Mouse (Mus musculus) gastrocnemius, postnatal 4 days (tissue): ENCODE measurements around the gene Phlpp1. TPM values are rescaled to one million over a fixed set of nuclear protein-coding genes. Genes with fewer than 3 reads are reported as not detected.

ENCODE experiments used
- DNase-seq, 2 experiments: peaks; one replicate each; pipeline ENCODE4 v3.0.0; 2021 to 2022; ENCODE audit warnings: low spot score in 2 of 2, mixed read lengths in 2 of 2
- long read RNA-seq, 2 experiments: library from polyadenylated mRNA; stranded (forward); transcript quantifications; one replicate each; pipeline ENCODE4 v2.0.0; 2021
- total RNA-seq, 2 experiments: library from RNA; stranded (reverse); gene quantifications; 2 replicates each; pipeline ENCODE4 v1.2.3; 2021

The Phlpp1 gene
- total RNA-seq, result 10 to 100 TPM; 12.7 to 14.3 TPM
- long read RNA-seq, experiment 1, full-length matches to known transcripts, result 1 of 5 reads
- long read RNA-seq, experiment 1, partial matches to known transcripts, result 2 of 5 reads
- long read RNA-seq, experiment 1, other reads (novel, unspliced or antisense), result 2 of 5 reads
- long read RNA-seq, experiment 2, full-length matches to known transcripts, result 4 of 7 reads
- long read RNA-seq, experiment 2, partial matches to known transcripts, result 1 of 7 reads
- long read RNA-seq, experiment 2, other reads (novel, unspliced or antisense), result 2 of 7 reads

DNA sequence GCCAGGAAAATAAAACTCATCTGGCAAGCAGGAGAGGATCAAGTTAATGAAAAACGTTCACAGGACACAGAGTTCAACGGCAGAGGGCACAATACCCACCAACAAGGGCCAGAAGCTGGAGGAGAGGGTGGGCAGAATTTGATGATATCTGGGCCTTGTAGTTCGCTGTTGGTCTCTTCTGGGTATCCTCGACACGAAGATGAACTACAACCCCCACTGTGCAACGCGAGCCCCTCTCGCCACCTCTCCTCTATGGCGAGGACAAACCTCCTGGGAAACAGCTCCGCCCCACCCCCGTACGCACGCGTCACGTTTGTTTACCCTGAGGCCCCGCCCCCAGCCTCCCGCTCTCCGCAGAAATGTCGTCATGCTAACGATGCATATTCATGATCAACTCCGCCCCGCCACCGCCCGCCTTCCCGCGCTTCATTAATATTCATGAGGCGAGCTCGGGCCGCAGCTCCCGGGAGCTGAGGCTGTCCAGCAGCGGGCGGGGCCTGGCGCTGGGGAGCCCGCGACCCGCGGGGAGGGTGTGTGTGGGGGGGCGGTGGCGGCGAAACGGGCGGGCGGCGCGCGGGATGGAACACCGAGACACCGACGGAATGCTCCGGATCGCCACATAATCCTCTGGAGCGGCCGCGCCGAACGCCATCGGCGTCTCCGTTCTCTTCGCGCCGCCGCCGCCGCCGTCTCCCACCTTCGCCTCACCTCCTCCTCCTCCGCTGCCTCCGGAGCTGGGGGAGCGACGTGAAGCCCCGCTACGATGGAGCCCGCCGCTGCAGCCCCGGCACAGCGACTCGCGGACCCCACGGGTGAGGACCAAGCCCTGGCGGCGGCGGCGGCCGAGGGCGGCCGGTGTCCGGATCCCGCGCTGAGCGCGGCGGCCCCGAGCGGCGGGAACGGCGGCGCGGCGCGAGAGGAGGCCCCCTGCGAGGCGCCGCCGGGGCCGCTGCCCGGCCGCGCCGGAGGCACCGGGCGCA, at the start of gene Phlpp1:
Gene Phlpp1 (plus strand): TSS at position 512 of the 980 bp plus-strand sequence.
- DNase-seq, result peak; percentile 98 to 100

DNA sequence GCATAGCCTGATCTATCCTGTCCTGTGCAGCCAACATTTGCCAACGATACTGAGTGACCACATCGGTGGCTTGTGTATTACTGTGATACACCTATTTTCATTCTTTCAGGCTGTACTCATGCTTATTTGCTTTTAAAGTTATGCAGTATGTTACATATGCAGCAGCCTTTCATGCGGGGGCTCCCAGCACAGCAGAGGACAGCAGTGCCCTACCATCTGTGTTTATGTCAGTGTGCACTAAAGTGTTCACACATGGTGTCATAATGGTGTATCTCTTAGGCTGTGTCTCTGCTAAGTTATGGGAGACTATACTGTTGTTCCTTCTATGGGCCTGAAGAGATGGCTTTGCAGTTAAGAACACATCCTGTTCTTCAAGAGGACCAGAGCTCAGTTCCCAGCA, 45.0 kb upstream of the Phlpp1 start:
- no peak for DNase-seq

DNA sequence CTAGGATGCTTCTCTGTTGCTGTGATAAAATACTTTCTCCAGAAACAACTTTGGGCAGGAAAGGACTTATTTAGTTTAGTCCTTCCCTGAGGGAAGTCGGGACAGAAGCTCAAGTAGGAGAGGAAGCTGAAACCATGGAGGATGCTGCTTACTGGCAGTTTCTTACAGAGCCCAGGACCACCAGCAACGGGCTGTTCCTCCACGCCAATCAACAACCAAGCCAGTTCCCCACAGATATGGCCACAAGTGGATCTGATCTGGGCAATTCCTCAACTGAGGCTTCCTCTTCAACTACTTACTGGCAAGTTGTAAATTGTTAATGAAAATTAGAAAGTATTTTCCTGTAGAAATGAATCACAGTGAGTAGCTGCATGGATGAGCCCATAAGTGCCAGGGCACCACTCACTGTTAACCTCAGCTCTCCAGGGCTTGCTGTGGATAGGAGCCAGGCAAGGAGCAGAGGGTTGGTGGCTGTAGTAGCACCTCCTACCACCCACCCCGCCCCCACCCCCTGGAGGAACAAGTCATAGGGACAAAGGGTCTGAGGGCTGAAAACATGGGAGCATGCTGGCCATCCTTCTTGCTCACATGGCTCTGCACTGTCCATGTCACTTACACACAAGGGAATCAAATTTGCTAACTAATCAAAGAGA, 39.7 kb upstream of the Phlpp1 start:
- no peak for DNase-seq

DNA sequence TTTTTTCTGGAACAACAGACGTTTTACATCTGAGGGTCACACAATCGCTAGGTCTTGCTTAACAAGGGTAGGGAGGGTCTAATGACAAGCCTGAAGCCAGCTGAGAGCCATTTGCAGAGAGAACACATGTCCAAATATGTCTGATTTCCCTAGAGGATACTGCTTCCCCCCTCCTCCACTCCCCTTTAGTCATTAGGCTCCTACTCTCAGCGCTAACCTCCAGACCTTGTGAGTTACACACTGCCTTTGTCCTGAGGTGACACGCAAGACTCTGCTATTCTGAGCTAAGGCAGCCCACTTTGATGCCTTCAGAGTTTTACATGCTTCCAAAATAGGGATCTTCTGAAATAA, 39.2 kb upstream of the Phlpp1 start:
- DNase-seq, result no peak

DNA sequence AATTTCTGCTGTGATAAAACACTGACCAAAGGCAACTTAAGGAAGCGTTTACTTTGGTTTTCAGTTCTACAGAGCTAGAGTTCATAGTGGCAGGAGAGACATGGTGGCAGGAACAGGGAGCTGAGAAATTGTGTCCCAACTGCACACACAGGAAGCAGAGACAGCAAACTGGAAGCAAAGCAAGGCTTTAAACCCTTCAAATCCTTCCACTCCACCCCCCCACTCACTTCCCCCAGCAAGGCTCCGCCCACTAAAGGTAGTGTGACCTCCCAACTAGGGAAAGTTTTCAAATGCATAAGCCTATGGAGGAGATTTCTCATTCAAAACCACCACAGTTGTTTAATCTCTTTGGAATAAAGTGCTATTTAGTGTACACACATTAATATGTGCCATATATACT, 32.9 kb upstream of the Phlpp1 start:
- no peak for DNase-seq

DNA sequence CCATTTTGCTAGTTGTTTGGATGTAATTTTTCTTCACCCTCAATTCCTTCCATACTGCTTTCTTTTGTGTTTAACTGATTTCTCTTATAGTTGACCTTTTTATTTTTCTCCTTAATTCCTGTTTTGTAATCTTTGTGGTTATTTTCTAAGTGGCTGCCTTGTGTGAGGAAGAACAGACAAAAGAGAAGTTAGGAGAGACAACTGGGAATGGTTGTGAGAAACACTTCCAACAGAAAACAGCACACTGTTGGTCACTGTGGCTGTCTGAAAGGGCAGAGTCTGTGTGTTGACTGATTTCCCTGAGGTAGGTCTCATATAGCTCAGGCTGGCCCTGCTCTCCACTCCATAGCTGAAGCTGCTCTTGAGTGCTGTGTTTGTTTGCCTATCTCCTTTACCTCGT, 32.4 kb upstream of the Phlpp1 start:
- no peak for DNase-seq

DNA sequence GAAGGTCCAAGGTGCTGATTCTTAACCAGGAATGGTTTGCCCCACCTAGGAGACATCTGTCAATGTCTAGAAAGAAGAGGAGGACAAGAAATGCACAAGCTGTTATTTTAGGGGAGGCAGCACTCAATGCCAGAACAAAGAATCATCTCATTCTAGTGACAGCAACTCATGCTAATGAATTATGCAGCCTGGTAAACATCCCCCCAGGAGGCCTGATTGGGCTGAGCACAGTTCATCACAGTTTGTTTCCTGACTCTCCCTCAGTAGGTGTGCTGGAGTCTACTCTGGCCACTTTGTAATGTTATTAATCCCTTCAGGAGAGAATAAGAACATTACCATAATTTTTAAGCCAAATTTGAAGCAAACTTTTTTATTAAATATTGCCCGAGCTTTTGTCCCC, 29.5 kb upstream of the Phlpp1 start:
- DNase-seq, result no peak

DNA sequence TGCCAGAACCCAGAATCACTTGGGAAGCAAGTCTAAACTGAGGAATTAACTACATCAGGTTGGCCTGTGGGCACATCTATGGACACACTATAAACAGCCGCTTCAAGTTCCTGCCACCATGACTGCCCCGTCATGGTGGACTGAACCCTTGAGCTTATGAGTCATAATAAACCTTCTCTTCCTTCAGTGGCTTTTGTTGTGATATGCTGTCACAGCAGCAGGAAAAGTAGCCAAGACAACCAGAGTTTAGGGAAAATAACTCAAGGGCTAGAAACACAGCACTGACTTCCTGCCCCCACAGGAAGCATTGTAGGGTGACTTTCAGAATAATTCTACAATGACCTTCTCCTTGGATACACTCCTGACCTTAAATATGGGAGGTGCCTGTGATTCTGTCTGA, 27.0 kb upstream of the Phlpp1 start:
- DNase-seq, result no peak

DNA sequence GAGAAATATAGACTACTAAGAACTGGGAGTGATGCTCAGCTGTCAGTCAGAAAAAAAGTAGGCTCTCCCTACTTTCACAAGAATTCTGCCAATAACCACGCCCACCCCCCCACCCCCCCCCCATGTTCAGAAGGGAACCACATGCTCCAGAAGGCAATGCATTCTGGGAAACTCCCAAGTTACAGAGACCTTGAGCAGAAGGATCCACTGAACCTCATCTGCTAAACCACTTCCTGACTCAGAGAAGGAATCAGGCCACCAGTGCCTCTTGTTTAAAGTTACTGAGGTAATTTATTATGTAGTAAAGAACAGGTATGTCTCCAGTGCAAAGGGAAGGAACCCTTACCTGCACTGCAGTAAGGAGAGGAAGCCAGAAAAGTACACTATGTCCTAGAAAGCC, 26.5 kb upstream of the Phlpp1 start:
- DNase-seq, result no peak

DNA sequence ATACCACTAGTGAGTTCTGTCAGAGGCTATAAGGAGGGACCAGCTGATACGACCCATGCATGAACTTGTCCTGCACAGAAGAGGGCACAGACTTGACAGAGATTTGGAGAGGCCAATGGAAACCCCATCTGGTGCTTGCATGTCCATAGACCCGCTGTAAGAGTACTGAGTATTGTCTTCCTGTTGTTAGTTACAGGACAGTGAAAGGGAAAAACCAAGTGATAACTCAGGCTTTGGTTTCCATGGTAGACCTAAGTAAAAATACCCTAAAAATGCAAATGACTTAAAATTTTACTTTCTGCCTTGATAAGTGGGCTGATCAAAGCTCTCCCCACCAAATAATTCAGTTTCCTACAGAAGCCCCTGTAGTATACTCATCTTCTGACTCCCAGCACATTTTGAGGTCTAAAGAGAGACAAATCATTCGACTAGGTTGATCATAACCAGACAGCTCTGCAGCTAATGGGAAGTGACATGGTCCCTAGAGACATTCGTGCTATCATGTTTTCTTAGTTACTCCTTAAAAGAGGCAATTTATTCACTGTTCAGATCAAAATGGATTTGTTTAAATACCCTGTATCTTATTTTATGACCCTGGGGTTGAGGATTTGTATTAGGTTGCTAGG, 25.9 kb upstream of the Phlpp1 start:
- DNase-seq, result no peak

DNA sequence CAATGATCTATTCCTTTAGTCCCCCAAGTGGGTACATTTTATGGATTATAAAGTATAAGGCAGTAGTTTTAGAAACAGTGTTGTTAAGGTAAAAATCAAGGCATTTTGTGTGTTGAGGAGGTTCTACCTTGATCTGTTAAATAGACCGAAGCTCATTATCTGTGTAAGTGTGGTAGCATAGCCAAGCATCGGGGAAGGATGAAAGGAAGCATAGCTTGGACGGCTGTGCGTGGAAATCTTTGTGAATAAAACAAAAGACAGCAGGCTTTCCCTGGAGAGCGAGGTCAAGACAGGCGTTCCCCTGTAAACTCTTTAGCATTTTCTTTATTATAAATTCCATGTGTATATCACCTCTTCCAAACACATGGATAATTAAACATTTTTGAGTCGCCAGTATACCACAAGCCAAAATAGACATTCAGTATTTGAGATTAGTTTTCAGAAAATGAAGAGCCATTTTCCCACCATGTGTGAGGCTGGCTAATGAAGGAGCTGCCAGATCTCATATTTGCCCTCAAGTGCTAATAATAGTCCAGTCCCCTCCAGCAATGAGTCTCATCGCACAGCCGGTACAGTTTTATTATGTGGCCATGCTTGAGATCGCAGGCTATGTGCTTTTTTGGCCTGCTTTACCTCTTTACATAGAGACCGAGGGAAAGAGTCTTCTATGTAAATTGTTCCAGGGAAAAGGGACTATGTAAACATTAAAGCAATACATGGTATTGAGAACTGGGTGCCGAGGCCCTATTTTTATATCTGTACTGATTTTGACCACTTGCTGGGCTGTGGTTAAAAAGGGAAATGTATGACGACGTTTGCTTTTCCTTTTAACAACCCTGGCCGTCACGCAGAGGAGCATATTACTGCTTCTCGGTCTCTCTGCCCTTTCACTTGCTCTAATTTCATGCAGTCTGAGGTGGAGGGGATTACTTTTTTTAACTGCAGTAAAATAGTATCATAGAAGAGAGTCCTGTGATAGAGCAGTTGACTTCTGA, 22.9 kb upstream of the Phlpp1 start:
- no peak for DNase-seq

DNA sequence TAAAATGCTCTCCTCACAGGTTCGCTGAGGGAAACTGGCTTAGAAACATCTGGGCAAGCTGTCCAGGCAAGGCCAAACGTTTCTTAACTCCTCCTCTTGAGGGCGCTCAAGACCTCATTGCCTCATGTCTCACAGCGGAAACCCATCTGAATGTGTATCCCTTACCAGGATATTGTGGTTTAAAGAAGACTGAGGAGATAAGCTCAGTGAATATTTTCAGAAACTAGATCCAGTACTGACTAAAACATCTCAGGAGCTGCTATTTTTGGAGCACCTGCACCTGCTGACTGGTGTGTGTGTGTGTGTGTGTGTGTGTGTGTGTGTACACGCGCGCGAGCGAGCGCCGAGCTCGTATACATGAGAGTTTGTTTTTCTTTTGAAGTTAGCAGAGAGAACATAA, 19.7 kb upstream of the Phlpp1 start:
- no peak for DNase-seq

DNA sequence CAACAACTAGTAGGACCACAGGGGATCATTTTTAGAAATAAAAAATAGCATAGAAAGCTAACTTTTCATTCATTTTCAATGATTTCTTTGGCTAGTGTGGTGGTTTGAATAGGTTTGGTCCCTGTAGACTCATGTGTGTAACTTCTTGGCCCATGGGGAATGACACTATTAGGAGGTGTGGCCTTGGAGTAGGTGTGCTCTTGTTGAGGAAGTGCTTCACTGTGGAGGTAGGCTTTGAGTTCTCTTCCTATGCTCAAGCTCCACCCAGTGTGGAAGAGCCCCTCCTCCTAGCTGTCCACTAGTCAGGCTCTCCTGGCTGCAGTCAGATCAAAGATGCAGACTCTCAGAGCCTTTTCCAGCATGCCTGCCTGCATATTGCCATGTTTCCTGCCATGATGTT, 18.8 kb upstream of the Phlpp1 start:
- no peak for DNase-seq

DNA sequence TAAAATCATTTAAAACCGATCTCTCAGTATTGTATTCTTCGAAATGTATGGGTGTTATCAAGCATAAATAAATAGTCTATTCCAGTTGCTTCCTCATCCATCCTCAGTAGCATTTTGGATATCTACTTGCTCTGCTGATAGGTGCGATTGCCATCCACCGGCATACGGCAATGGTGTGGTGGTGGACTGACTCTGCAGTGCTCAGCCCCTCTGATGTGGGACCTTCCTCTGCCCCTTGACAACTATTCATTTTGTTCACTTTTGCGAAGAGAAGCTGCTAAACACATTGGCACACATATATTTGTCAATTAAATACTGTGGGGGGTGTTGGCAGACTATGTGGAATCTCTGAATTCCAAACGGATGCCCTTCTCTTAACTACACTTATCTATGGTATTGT, 17.0 kb upstream of the Phlpp1 start:
- DNase-seq, result no peak

DNA sequence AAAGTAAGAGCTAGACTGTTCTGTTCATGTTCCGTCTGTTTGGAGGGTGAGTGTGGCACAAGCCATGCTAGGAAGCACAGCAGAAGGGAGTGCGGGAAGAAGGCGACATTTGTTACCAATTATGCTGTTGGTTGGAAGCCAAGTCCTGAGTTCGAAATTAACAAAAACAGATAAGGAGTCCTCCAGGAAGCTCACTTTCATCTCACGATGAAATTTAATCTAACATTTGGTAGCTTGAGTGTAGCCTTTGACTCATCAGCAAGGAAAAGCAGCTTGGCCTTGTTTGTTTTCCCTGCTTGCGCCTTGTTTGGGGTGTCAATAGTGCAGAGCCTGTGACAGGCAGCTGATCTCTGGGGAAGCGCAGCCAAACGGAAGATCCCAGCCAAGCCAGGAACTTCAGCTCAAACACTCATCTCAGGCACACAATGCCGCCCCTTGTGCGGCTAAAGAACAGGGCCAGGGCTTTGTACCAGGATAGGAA, 16.4 kb upstream of the Phlpp1 start:
- DNase-seq, result no peak

DNA sequence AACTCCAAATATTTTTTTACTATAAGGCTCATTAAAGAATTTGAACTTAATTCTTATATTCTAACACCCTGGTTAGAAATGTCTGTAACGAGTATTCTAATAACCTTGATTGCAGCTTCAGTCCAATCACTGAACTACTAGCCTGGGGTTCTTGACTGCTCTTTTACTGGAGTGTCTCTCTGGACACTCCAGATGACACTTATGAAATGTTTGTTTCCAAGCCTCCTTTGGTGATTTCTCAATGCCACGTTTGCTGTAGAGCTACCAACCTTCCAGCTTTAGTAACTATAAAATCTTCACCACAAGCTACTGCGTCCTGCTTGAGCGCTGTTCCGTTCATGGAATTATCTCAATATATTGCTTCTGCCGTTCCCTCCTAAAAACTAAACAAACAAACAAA, 15.8 kb upstream of the Phlpp1 start:
- DNase-seq, result no peak

DNA sequence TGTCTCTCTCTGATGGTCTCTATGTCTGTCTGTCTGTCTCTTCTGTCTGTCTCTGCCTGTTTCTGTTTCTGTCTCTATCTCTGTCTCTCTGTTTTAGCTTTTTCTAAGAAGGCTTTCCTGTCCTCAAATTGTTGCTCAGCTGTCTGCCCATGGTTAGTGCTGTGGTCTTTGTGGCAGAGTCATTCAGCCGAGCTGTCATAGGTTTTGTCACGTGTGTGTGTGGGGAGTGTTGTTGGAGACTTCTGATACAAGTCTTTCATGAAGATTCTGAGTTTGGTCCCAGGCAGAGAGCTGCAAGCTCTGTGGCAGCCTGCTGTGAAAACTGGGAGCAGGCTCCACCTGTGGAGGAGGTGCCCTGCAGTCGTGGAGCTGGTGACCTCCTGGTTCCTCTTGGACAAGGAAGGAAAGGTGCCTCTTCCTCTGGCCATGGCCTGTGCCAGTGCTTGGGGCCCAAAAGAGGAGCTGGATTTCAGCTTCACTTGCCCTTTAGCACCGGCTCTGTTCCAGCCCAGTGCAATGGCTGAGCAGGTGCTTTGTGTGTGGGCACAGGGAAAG, 13.5 kb upstream of the Phlpp1 start:
- DNase-seq, result no peak

DNA sequence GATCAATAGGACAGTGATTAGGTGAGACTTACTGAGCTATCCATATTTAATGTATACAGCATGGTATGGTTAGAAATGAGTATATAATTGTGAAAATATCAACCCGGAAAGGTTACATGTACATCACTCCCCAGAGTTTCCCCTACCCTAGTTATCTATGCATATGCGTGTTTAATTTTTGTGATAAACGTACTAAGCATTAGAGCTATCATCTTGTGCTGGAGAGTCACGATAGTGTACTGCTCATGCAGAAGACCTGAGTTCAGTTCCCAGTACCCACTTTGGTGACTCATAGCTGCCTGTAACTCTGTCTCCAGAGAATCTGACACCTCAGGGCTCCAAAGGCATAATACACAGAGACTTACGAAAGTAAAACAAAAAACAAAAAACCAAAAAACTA, 11.9 kb upstream of the Phlpp1 start:
- no peak for DNase-seq

DNA sequence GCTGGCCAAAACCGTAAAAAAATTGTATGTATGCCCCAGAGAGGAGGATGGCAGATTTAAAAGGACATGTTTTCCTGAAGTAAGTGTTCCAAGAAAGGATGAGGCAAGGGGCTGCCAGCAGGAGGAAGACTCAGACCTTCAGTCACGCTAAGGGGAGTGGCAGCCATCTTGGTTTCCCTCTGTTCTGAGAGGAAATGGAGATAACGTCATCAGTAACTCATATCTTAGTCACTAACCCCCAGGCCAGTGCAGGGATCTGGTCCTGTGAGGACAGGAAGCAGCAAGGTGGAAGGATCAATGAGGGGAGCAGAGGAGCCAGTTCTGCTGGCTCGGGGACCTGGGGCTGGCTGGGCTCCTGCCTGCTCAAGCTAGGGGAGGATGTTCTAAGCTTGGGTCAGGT, 10.6 kb upstream of the Phlpp1 start:
- no peak for DNase-seq

DNA sequence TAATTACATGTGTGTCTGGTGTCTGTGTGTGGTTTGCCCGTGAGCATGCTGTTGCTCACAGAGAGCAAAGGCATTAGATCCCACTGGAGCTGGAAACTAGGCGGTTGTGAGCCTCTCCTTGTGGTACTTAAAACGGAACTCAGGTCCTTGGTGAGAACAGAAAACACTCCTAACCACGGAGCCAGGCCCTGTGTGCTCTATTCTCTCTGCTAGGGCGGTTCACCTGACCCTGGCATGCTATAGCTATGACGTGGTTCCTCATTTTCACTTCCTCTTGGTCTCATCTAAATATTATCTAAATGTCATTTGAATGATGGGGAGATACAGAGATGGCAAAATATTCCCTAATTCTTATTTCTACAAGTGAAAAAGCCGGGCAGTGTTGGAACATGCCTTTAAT, 9.0 kb upstream of the Phlpp1 start:
- DNase-seq, result no peak
